Comparison of ENCODE assay signal across 25 mouse cellular contexts in the genomic region with DNA sequence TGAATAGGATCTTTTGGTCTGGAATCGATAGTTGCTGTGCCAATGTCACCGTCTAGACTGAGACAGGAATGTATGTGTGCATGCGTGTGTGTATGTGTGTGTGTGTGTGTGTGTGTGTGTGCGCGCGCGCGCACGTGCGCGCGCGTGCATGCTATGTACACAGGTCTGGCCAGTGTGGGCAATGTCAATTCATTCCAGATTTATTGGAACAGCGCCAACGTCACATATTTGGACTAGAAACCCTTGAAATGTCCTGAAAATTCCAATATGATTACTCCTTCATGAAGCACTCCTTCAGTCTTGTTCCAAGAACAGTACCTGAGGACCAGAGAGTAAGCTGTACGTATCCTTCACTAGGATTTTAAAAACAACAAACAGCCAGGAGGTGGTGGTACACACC. TPM values are rescaled to one million over a fixed set of nuclear protein-coding genes. Genes with fewer than 3 reads are reported as not detected.
"Had no signal": no experiment of that assay in that cellular context is flagged by ENCODE, and none has a peak within 500 bp of the region (broad histone marks: within the 10 kb centered on the region; RNA-seq: fewer than 3 reads in every experiment).

No protein-coding gene starts in this region.

- H3K9ac ChIP-seq: liver, embryonic 12.5 days; liver, embryonic 14.5 days; midbrain, embryonic 12.5 days; neural tube, embryonic 13.5 days; neural tube, embryonic 15.5 days had no signal

- H3K27ac ChIP-seq: liver, embryonic 12.5 days; liver, embryonic 14.5 days; midbrain, embryonic 10.5 days; midbrain, embryonic 12.5 days; neural tube, embryonic 13.5 days; neural tube, embryonic 15.5 days had no signal

- H3K4me1 ChIP-seq: liver, embryonic 12.5 days; midbrain, embryonic 10.5 days; midbrain, embryonic 12.5 days; neural tube, embryonic 13.5 days; neural tube, embryonic 15.5 days had no signal

- H3K9me3 ChIP-seq: liver, embryonic 12.5 days; midbrain, embryonic 10.5 days; midbrain, embryonic 12.5 days; neural tube, embryonic 13.5 days; neural tube, embryonic 15.5 days had no signal

- H3K4me3 ChIP-seq: liver, embryonic 12.5 days; midbrain, embryonic 10.5 days; midbrain, embryonic 12.5 days; myocyte; neural tube, embryonic 13.5 days; neural tube, embryonic 15.5 days had no signal

- H3K36me3 ChIP-seq: liver, embryonic 12.5 days; midbrain, embryonic 10.5 days; midbrain, embryonic 12.5 days; neural tube, embryonic 13.5 days; neural tube, embryonic 15.5 days had no signal

- H3K27me3 ChIP-seq: liver, embryonic 12.5 days; midbrain, embryonic 12.5 days; neural tube, embryonic 13.5 days; neural tube, embryonic 15.5 days had no signal

- ATAC-seq: liver, embryonic 12.5 days; midbrain, embryonic 16.5 days had no signal

- H3K4me2 ChIP-seq: liver, embryonic 12.5 days; midbrain, embryonic 12.5 days; neural tube, embryonic 13.5 days; neural tube, embryonic 15.5 days had no signal

- DNase-seq: lung, adult 2 months; lung, postnatal 14 days; lung, postnatal 4 days; midbrain, embryonic 14.5 days; retina, postnatal 1 day; right cerebral cortex, adult 18-20 months; right cerebral cortex, postnatal 25 days; right cerebral cortex, postnatal 4 days; spleen, adult 18-20 months; thymus, adult 18-20 months; thymus, postnatal 14 days; thymus, postnatal 36 days had no signal

RNA-seq across cellular contexts. Expression of a gene that starts 6.4 kb away (rescaled TPM):
- total RNA-seq: megakaryocyte, adult 5-6 weeks; megakaryocyte-erythroid progenitor cell, adult 5-6 weeks had no signal
- polyA plus RNA-seq: liver, embryonic 12.5 days; liver, embryonic 16.5 days; midbrain, embryonic 10.5 days; midbrain, embryonic 12.5 days; midbrain, embryonic 14.5 days; midbrain, embryonic 16.5 days; neural tube, embryonic 11.5 days; neural tube, embryonic 13.5 days; neural tube, embryonic 15.5 days; stomach, embryonic 14.5 days had no signal
